Mouse (Mus musculus) lung, postnatal 0 days (tissue): ENCODE data around the gene C130074G19Rik.

Source experiments
- CTCF ChIP-seq: IDR thresholded peaks from 2 replicates; pipeline ENCODE4 v1.5.1; 2016; ENCODE audit warnings: antibody characterized with exemption, mild to moderate bottlenecking
- EP300 ChIP-seq: IDR thresholded peaks from 2 replicates; pipeline ENCODE4 v1.6.1; 2016; ENCODE audit warnings: antibody characterized with exemption, mild to moderate bottlenecking, control low read depth

DNA sequence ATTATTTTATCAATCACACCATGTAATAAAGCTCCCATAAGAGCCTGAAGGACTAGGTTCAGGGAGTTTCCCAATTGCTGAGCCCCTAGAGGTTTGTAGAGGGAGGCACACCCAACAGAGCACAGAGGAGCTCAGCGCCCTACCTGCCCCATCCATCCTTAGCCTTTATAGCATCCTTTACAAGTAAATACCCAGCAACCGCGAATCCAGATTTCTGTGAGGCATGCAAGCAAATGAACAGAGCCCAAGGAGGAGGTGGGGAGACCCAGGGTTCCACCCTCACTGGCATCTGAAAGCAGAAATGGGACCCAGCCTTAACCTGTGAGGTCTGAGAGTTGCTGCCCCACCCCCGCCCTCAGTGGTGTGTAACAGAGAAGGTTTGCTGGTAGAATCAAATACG is 46.7 kb downstream of the C130074G19Rik start:
- no peak for TF ChIP-seq CTCF
- TF ChIP-seq EP300, result no peak
